8 mouse cellular contexts compared by ENCODE assay signal in genomic region chr8:80493523-80494345, GRCm38 (mm10). TPM values are rescaled to one million over a fixed set of nuclear protein-coding genes. Genes with fewer than 3 reads are reported as not detected.
DNase-seq lines count a peak whose midpoint lies in the region; ATAC-seq and TF ChIP-seq lines count a peak whose summit lies in the region.

Gene Gypa, plus strand, starts transcription at chr8:80493781.

- no peaks in the 10 kb centered on the region for H3K36me3 ChIP-seq in ES-Bruce4 (ENCODE audit: control insufficient read depth, insufficient read depth, low read length, poor library complexity, severe bottlenecking)
- H3K36me3 ChIP-seq in forebrain, embryonic 13.5 days (ENCODE audit: poor library complexity, severe bottlenecking): no peaks in the 10 kb centered on the region
- no peaks in the 10 kb centered on the region for H3K36me3 ChIP-seq in liver, adult 2 months (ENCODE audit: control insufficient read depth, insufficient read depth, low read length)
- no peaks in the 10 kb centered on the region for H3K36me3 ChIP-seq in small intestine, adult 2 months (ENCODE audit: control insufficient read depth, insufficient read depth, low read length)

- no peaks in the 10 kb centered on the region for H3K27me3 ChIP-seq in ES-Bruce4 (ENCODE audit: control insufficient read depth, insufficient read depth, low read length, poor library complexity, severe bottlenecking)
- H3K27me3 ChIP-seq in forebrain, embryonic 13.5 days: no peaks in the 10 kb centered on the region
- no peaks in the 10 kb centered on the region for H3K27me3 ChIP-seq in liver, adult 2 months (ENCODE audit: control insufficient read depth, insufficient read depth, low read length)
- no peaks in the 10 kb centered on the region for H3K27me3 ChIP-seq in small intestine, adult 2 months (ENCODE audit: control insufficient read depth, insufficient read depth, low read length)

- H3K9ac ChIP-seq in ES-Bruce4 (ENCODE audit: low read depth, poor library complexity, severe bottlenecking): peak within 1 kb of the TSS; percentile 17
- H3K9ac ChIP-seq in forebrain, embryonic 13.5 days: peak within 1 kb of the TSS; percentile 64
- H3K9ac ChIP-seq in liver, adult 2 months (ENCODE audit: low read depth, low read length): peak within 1 kb of the TSS; percentile 59

- peak within 1 kb of the TSS; percentile 46; the same call in 1 of the 2 replicates for H3K27ac ChIP-seq in ES-Bruce4 (ENCODE audit: insufficient read depth, low read length)
- H3K27ac ChIP-seq in forebrain, embryonic 13.5 days: no peak within 1 kb of the TSS
- no peak within 1 kb of the TSS for H3K27ac ChIP-seq in liver, adult 2 months (replicated peaks; ENCODE audit: insufficient read depth, low read depth, low read length)
- no peak within 1 kb of the TSS for H3K27ac ChIP-seq in small intestine, adult 2 months (ENCODE audit: insufficient read depth, low read depth, low read length)

- no peak for TF ChIP-seq POLR2A in ES-Bruce4 (IDR thresholded peaks at IDR 0.05; ENCODE audit: insufficient read depth, low read length)
- TF ChIP-seq POLR2A in liver, adult 2 months (IDR thresholded peaks at IDR 0.05; ENCODE audit: extremely low read depth, insufficient read depth, low read length): no peak
- TF ChIP-seq POLR2A in small intestine, adult 2 months (IDR thresholded peaks at IDR 0.05; ENCODE audit: low read depth, low read length): no peak

- H3K4me1 ChIP-seq in ES-Bruce4 (ENCODE audit: control insufficient read depth, insufficient read depth, low read length): no peaks in the 10 kb centered on the region
- peaks cover 8% of the 10 kb centered on the region; the same call in 1 of the 2 replicates for H3K4me1 ChIP-seq in forebrain, embryonic 13.5 days
- no peaks in the 10 kb centered on the region; the same call in 1 of the 2 replicates for H3K4me1 ChIP-seq in liver, adult 2 months (ENCODE audit: control insufficient read depth, insufficient read depth, low read length)
- peaks cover 2% of the 10 kb centered on the region; the same call in 1 of the 2 replicates for H3K4me1 ChIP-seq in small intestine, adult 2 months (ENCODE audit: control insufficient read depth, insufficient read depth, insufficient read length, low read length)

- no peak for DNase-seq in adrenal gland, postnatal 4 days (ENCODE audit: low spot score in 2 of 2)
- no peak for DNase-seq in adrenal gland, adult 18-20 months (ENCODE audit: low spot score in 2 of 2)
- no peak for DNase-seq in liver, adult 2 months (ENCODE audit: extremely low read depth, low read depth, low spot score)
- no peak for DNase-seq in cerebellum, adult 11-12 months
- no peak for DNase-seq in adrenal gland, adult (ENCODE audit: inconsistent age in 2 of 2, low spot score in 1 of 2)

- H3K9me3 ChIP-seq in ES-Bruce4 (replicated peaks; ENCODE audit: control insufficient read depth, insufficient read depth, low read length, poor library complexity, severe bottlenecking): no peaks in the 10 kb centered on the region
- no peaks in the 10 kb centered on the region for H3K9me3 ChIP-seq in forebrain, embryonic 13.5 days (replicated peaks)

- ATAC-seq in forebrain, embryonic 13.5 days: peak; percentile 44

- TF ChIP-seq CTCF in ES-Bruce4 (IDR thresholded peaks at IDR 0.05; ENCODE audit: low read depth, low read length): no peak
- no peak for TF ChIP-seq CTCF in liver, adult 2 months (IDR thresholded peaks at IDR 0.05; ENCODE audit: low read depth, low read length)
- TF ChIP-seq CTCF in small intestine, adult 2 months (IDR thresholded peaks at IDR 0.05; ENCODE audit: extremely low read depth, insufficient read length, insufficient replicate concordance, low read depth, low read length): no peak

- peak within 1 kb of the TSS; percentile 74 for H3K4me2 ChIP-seq in forebrain, embryonic 13.5 days

- no peaks in the 10 kb centered on the region for H3K79me2 ChIP-seq in liver, adult 2 months (ENCODE audit: control insufficient read depth, insufficient read depth, low read length)

- H3K4me3 ChIP-seq in ES-Bruce4 (ENCODE audit: low read depth, low read length): peak within 1 kb of the TSS; percentile 35
- peak within 1 kb of the TSS; percentile 50 for H3K4me3 ChIP-seq in forebrain, embryonic 13.5 days
- peak within 1 kb of the TSS; percentile 50 for H3K4me3 ChIP-seq in liver, adult 2 months (ENCODE audit: insufficient read depth, low read depth, low read length)
- H3K4me3 ChIP-seq in small intestine, adult 2 months (ENCODE audit: low read depth, low read length): peak within 1 kb of the TSS; percentile 58

- TF ChIP-seq EP300 in ES-Bruce4 (IDR thresholded peaks at IDR 0.05; ENCODE audit: insufficient read depth, low read depth, low read length): no peak

- 24% methylated on average over 14 of the region's 14 CpGs for WGBS in forebrain, embryonic 13.5 days
- 29% methylated on average over 14 of the region's 14 CpGs for WGBS in liver, adult 2 months
- WGBS in small intestine, adult 2 months: 15% methylated on average over 14 of the region's 14 CpGs

RNA-seq across cellular contexts. Expression of gene Gypa, which starts in this region (rescaled TPM):
- total RNA-seq in adrenal gland, postnatal 4 days (2021): 10 to 100 TPM; 10.5 to 20.9 TPM
- under 1 TPM in 1 of 2 experiments, not detected in 1; 0.51 TPM for total RNA-seq in adrenal gland, adult 18-20 months (2021)
- polyA plus RNA-seq in ES-Bruce4 (2011; ENCODE audit: insufficient read depth, insufficient read length, low read depth, missing spikeins): not detected in 2 replicates
- 2.1 and 4.7 TPM in 2 replicates for polyA plus RNA-seq in forebrain, embryonic 13.5 days (2015; fragmentation: Nextera tagmentation; extraction: Ambion mirVana)
- 0.07 and 0.37 TPM in 2 replicates for total RNA-seq in liver, adult 2 months (2014; rRNA removed)
- not detected in 2 replicates for polyA plus RNA-seq in liver, adult 2 months (2012; rRNA removed)
- polyA plus RNA-seq in small intestine, adult 2 months (2012; rRNA removed): not detected in 2 replicates
